Mouse (Mus musculus) kidney, adult 9 months (tissue): ENCODE results near the gene Ptpn21.
A peak's percentile ranks its signal among the peaks of the same experiment; 100 is the strongest.

Source experiments
- DNase-seq: peaks from one replicate; pipeline ENCODE4 v3.0.0; 2022

Ptpn21 gene

DNA sequence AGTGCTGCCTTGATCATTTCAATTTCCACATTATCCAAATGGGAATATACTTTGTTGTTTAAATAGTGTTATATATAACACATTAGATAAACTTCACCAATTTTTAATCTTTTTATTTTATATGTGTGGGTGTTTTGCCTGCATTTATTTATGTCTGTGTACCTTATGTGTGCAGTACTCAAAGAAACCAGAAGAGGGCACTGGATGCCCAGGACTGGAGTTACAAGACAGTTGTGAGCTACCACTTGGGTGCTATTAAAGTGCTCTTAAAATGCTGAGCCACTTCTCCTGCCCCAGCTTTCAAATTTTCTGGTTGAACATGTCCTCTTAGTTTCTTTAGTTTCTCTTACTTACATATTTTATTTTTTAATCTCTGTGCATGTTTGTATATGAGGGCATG is 92.4 kb downstream of the Ptpn21 start:
- DNase-seq: no peak

GRCm38 (mm10) chr12:98628260-98628970 is 108.8 kb downstream of the Ptpn21 start:
- DNase-seq: peak; percentile 54

GRCm38 (mm10) chr12:98627392-98628259 is 109.6 kb downstream of the Ptpn21 start, which contains the start of gene Spata7:
Gene Spata7 (plus strand): TSS chr12:98628157.
- peak; percentile 87 for DNase-seq
